In the genomic region with DNA sequence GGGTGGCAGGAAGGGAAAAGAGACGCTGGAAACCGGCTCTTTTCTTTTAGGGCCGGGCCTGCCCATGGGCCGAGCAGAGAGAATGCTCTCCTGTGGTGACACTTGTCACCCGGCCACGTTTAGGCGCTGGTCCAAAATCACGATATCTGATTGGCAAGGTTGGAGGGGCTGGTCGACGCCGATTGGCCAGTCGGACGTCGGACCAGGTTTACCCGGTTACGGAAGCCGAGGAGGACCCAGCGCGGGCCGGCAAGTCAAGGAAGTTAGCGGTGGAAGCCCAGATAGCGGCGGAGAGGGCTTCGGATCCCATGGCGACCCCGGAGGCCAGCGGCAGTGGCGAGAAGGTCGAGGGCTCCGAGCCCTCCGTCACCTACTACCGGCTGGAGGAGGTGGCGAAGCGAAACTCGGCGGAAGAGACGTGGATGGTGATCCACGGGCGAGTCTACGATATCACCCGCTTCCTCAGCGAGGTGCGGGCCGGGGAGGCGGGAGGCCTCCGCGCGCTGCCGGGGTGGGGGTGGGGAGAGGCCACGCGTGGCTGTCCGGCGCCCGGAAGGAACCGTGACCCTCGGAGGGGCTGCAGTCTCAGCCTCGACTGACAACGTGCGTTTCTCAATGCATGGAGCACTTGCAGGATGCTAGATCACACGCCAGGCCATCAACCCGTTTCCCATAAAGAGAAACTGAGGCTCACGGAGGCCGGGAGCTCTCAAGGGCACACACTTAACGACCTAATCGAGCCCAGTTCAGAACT, we compare ENCODE assay signal across 8 mouse cellular contexts. TPM values are rescaled to one million over a fixed set of nuclear protein-coding genes. Genes with fewer than 3 reads are reported as not detected.
A peak's percentile ranks its signal among the peaks of the same experiment; 100 is the strongest.
DNase-seq lines count a peak whose midpoint lies in the region; ATAC-seq lines count a peak whose summit lies in the region.

A gene (plus strand): TSS at position 237 of the 754 bp plus-strand sequence.

- peak within 1 kb of the TSS; percentile 97 for H3K9ac ChIP-seq in heart, embryonic 13.5 days
- H3K9ac ChIP-seq in liver, embryonic 12.5 days, result peak within 1 kb of the TSS; percentile 88
- H3K9ac ChIP-seq in stomach, embryonic 15.5 days, result peak within 1 kb of the TSS; percentile 75

- ATAC-seq in erythroid progenitor cell, adult 5-6 weeks (replicated peaks; ENCODE audit: low FRiP score, poor library complexity, severe bottlenecking), result peak; percentile 99
- ATAC-seq in heart, embryonic 13.5 days (ENCODE audit: extremely low read depth, insufficient number of reproducible peaks, low FRiP score, low TSS enrichment), result peak; percentile 84
- ATAC-seq in liver, embryonic 12.5 days, result peak; percentile 97
- ATAC-seq in stomach, embryonic 15.5 days (ENCODE audit: insufficient read depth, low FRiP score, low read depth), result peak; percentile 95

- H3K36me3 ChIP-seq in heart, embryonic 13.5 days, result peaks cover 33% of the 10 kb centered on the region
- peaks cover 28% of the 10 kb centered on the region for H3K36me3 ChIP-seq in liver, embryonic 12.5 days
- H3K36me3 ChIP-seq in stomach, embryonic 15.5 days, result peaks cover 8% of the 10 kb centered on the region

- peak; percentile 94 for DNase-seq in CD4-positive helper T cell, adult 2 months (ENCODE audit: low read depth, low spot score)
- peak; percentile 88 for DNase-seq in brain, embryonic 18.5 days (ENCODE audit: low read depth, low spot score)
- DNase-seq in kidney, postnatal 10 days, result peak; percentile 96
- peak; percentile 90 to 92 for DNase-seq in natural killer cell, adult 2 months (ENCODE audit: low spot score in 2 of 2)

- peak within 1 kb of the TSS; percentile 85 for H3K27ac ChIP-seq in heart, embryonic 13.5 days (replicated peaks)
- H3K27ac ChIP-seq in liver, embryonic 12.5 days, result peak within 1 kb of the TSS; percentile 75
- peak within 1 kb of the TSS; percentile 76 for H3K27ac ChIP-seq in stomach, embryonic 15.5 days

- 1% methylated on average over 65 of the region's 65 CpGs for WGBS in heart, embryonic 13.5 days
- under 1% methylated on average over 64 of the region's 65 CpGs for WGBS in liver, embryonic 12.5 days (ENCODE audit: insufficient replicate concordance)
- WGBS in stomach, embryonic 15.5 days, result under 1% methylated on average over 64 of the region's 65 CpGs

- peaks cover 16% of the 10 kb centered on the region for H3K4me1 ChIP-seq in heart, embryonic 13.5 days
- H3K4me1 ChIP-seq in liver, embryonic 12.5 days, result peaks cover 15% of the 10 kb centered on the region
- H3K4me1 ChIP-seq in stomach, embryonic 15.5 days, result peaks cover 5% of the 10 kb centered on the region; the same call in 1 of the 2 replicates

- no peaks in the 10 kb centered on the region for H3K27me3 ChIP-seq in heart, embryonic 13.5 days (replicated peaks)
- no peaks in the 10 kb centered on the region for H3K27me3 ChIP-seq in liver, embryonic 12.5 days (replicated peaks)
- no peaks in the 10 kb centered on the region for H3K27me3 ChIP-seq in stomach, embryonic 15.5 days (replicated peaks)

- peak within 1 kb of the TSS; percentile 98 for H3K4me3 ChIP-seq in heart, embryonic 13.5 days
- peak within 1 kb of the TSS; percentile 88 for H3K4me3 ChIP-seq in liver, embryonic 12.5 days
- H3K4me3 ChIP-seq in stomach, embryonic 15.5 days (replicated peaks), result peak within 1 kb of the TSS; percentile 86

- H3K4me2 ChIP-seq in heart, embryonic 13.5 days, result peak within 1 kb of the TSS; percentile 83
- peak within 1 kb of the TSS; percentile 83 for H3K4me2 ChIP-seq in liver, embryonic 12.5 days
- peak within 1 kb of the TSS; percentile 70 for H3K4me2 ChIP-seq in stomach, embryonic 15.5 days

- H3K9me3 ChIP-seq in heart, embryonic 13.5 days, result no peaks in the 10 kb centered on the region
- no peaks in the 10 kb centered on the region for H3K9me3 ChIP-seq in liver, embryonic 12.5 days (replicated peaks)
- H3K9me3 ChIP-seq in stomach, embryonic 15.5 days, result no peaks in the 10 kb centered on the region

RNA-seq across cellular contexts. Expression of the gene that starts here (rescaled TPM):
- total RNA-seq in erythroid progenitor cell, adult 5-6 weeks (2015; ENCODE audit: low replicate concordance), result 16.8 and 19.5 TPM in 2 replicates
- 6.8 and 7.4 TPM in 2 replicates for total RNA-seq in erythroid progenitor cell, adult 5-6 weeks (2017; ENCODE audit: low replicate concordance)
- polyA plus RNA-seq in heart, embryonic 13.5 days (2015; fragmentation: Nextera tagmentation; extraction: Ambion mirVana), result 58.9 and 60.2 TPM in 2 replicates
- polyA plus RNA-seq in liver, embryonic 12.5 days (2016; fragmentation: Nextera tagmentation; extraction: Ambion mirVana), result 51.8 and 52.5 TPM in 2 replicates
- 92.0 and 108 TPM in 2 replicates for polyA plus RNA-seq in stomach, embryonic 15.5 days (2015; fragmentation: Nextera tagmentation; extraction: Ambion mirVana)

Comparison
In these comparisons a context has a peak if more than half of its experiments do, and no peak if none do; other contexts are left out.
1. Peak in every context shown above with its lines: DNase-seq, ATAC-seq, H3K4me3 ChIP-seq and H3K27ac ChIP-seq.